Mouse (Mus musculus): ENCODE data around the gene Khdc4.

Khdc4 gene

DNA sequence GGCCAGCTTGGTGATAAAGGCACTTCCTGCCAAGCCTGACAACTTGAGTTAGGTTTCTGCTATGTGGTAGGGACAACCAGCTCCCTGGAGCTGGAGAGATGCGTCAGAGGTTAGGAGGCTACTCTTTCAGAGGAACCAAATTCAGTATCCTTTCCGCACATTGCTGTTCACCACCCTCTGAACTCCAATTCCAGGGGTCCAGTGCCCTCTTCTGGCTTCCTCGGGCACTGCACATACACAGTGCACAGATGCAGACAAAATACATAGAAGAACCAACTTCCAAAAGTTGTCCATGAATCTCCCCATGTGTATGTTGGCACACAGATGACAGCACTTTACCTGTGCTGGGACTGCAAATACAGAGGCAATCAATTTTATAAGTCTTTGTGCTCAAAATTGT is 53.0 kb downstream of the Khdc4 start:
- DNase-seq = peak; percentile 81

DNA sequence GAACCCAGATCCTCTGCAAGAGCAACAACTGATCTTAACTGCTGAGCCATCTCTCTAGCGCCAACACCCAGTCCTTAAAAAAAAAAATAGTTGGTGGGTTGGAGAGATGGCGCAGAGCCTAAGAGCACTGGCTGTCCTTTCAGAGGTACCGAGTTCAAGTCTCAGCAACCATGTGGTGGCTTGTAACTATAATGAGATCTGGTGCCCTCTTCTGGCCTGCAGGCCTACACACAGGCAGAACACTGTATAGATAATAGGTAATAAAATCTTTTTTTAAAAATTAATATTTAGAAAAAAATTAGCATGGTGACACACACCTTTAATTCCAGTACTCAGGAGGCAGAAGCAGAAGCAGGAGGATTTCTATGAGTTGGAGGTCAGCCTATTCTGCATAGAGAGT is 54.5 kb downstream of the Khdc4 start:
- DNase-seq = no peak

DNA sequence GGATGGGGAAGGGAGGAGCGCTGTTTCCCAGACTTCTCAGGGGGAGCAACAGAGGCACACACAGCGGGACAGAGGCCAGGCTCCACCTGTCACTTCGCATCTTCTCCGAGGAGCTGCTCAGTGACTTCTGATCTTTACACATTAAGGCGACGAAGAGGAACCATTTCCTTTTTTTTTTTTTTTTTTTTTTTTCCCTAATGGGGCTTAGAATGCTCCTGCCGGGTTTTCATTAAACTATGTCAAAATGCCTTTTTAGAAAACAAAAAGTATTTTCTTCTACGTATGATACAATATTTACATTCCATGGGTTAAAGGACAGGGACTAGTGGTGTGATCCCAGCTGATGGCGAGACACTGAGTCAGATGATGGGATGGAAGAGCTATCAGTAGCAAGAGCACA is 59.9 kb downstream of the Khdc4 start:
- DNase-seq = no peak

GRCm38 (mm10) chr3:88746139-88746870 is 60.7 kb downstream of the Khdc4 start:
- peak; percentile 58 for DNase-seq

DNA sequence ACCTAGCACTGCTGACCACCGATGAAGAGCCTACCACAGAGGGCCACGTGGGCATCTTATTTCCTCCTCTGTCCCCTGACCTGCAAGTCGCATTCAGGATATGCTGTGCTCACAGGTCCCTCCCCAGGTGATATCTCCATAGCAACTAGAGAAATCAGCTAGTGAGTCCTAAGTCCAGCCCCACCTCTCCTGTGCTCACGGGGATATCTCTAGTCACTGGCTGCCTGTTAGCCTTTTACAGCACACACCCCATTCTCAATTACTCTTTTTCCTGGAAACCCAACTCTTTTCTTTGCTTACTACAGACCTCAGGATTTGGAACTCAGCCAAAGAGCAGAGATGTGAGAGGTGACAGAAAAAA is 61.2 kb downstream of the Khdc4 start:
- DNase-seq = no peak

- DNase-seq = no peak
Measured at GRCm38 (mm10) chr3:88754283-88754682, 68.7 kb downstream of the Khdc4 start.

GRCm38 (mm10) chr3:88755541-88755940 is 69.9 kb downstream of the Khdc4 start:
- no peak for DNase-seq

DNA sequence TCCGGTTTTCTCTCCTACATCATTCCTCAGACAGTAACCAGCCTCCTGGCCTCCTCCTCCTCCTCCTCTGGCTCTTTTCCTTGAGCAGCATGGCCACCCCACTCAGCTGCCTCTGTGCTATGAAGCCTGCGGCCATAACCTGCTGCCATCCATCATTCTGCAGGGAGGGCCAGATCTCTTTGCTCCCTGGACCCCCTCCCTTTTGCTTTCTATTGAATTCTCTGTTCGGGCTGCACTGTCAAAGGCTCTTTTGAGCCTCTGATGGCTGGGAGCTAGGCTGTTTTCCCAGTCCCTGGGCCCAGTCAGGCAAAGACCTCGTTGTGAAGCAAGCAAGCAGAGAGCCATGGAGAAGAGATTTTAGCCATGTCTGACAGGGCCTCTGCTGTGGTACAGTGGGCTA is 70.7 kb downstream of the Khdc4 start:
- DNase-seq = no peak

GRCm38 (mm10) chr3:88758045-88758500 is 72.5 kb downstream of the Khdc4 start:
- DNase-seq = peak; percentile 94

- no peak for DNase-seq
Measured at GRCm38 (mm10) chr3:88761619-88762018, 76.0 kb downstream of the Khdc4 start.

DNA sequence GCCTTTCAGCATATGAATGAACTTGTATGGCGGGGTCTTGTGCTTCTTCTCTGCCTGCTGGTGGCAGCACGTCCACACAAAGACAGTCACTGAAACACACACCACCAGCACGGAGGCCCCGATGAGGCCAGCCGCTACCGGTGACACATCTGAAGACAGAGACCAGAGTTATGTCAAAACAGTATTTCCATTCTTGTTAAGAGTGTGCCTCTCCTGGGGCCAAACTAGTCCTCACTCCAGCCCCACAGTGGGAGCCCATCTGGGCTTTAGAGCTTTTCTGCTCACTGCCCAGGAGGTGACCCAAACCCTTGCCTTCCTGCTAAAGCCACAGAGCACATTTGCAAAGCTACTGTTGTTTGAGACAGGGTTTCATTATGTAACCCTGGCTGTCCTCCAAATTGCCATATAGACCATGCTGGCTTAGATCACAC is 76.8 kb downstream of the Khdc4 start:
- no peak for DNase-seq

Data from lung, postnatal 10 days (tissue).